Mouse (Mus musculus): ENCODE data around the gene Socs7. TPM values are rescaled to one million over a fixed set of nuclear protein-coding genes. Genes with fewer than 3 reads are reported as not detected.

Gene Socs7
- polyA plus RNA-seq, 1 experiment from 2014 or later = 10.6 TPM

DNA sequence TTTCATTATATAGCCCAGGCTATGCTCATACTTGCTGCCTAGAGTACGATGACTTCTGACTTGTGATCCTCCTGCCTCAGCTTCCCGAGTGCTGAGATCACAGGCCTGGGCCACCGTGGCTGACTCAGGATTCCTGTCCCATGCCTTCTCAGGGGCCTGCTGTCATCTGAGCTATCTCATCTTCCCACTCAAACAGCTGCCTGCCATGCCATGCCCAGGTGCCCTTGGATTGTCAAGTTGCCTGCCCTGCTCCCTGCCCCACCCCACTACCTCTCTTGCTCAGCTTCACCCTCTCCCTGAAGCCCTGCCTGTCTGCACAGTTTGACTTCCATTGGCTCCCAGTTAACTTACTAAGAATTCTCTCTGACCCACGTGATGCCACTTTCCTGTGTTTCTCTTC is 48.6 kb downstream of the Socs7 start:
- no peaks in the 10 kb centered on the region for H3K9me3 ChIP-seq
- H3K27me3 ChIP-seq = no peaks in the 10 kb centered on the region; the same call in 1 of the 2 replicates
- no peaks in the 10 kb centered on the region for H3K36me3 ChIP-seq
- H3K27ac ChIP-seq (replicated peaks) = no peak overlapping the region
- no peak overlapping the region for H3K4me2 ChIP-seq (replicated peaks)
- H3K4me3 ChIP-seq = no peak overlapping the region
- H3K4me1 ChIP-seq = peaks cover 25% of the 10 kb centered on the region
- H3K9ac ChIP-seq (replicated peaks) = no peak overlapping the region
- no peak for ATAC-seq (replicated peaks)
- 87% methylated on average over 4 of the region's 4 CpGs for WGBS

DNA sequence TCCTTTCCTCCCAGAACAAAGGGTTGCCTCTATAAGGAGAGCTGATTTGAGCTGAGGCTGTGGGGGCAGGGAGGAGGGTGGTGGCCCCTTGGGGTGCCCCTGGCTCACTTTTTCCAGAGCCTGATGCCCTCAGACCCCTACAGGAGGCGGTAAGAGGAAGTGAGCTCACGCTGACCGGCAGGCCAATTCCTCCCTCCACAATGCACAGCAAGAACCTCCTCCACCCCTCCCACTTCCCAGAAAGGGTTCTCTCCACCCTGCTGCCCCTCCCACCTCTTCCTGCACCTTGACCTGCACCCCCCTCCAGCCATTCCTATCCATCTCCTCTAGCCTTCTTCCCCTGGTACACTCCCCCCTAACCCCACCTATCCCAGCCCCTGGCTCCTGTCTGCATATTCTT is 49.8 kb downstream of the Socs7 start:
- H3K27ac ChIP-seq (replicated peaks) = no peak overlapping the region
- no peaks in the 10 kb centered on the region for H3K9me3 ChIP-seq
- no peak for ATAC-seq (replicated peaks)
- WGBS = 33% methylated on average over 3 of the region's 3 CpGs
- H3K4me1 ChIP-seq = peaks cover 15% of the 10 kb centered on the region
- H3K27me3 ChIP-seq = no peaks in the 10 kb centered on the region
- H3K4me2 ChIP-seq (replicated peaks) = no peak overlapping the region
- no peak overlapping the region for H3K9ac ChIP-seq (replicated peaks)
- no peak overlapping the region for H3K4me3 ChIP-seq
- H3K36me3 ChIP-seq = no peaks in the 10 kb centered on the region

DNA sequence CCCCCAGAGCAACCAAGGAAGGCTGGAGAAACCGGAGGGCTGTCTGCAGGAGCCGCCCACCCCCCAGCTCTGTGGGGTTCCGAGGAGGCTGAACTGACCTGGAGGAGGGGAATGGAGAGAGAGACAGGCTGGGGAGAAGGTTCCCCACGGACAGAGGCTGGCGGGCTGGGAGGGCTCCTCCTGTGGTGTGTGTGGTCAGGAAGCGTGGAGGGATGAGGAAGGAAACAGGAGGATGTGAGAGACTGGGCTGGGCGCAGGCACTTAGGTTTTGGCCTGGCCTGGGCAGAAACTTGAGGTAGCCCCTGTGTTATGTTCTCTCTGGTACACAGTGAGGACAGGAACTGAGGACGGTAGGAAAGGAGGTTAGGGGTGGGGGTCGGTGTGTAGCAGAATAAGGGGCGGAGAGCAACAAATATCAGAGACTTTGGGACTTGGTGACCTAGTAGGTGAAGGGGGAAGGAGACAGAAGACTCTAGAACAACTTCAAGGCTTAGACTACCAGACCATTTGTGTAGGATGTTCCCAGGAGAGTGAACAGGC is 50.5 kb downstream of the Socs7 start:
- Histone ChIP-seq H3K36me3 (no peaks in the 10 kb centered on the region), H3K4me2 (replicated peaks) (no peak overlapping the region), H3K9me3 (no peaks in the 10 kb centered on the region), H3K4me1 (peaks cover 13% of the 10 kb centered on the region), H3K27ac (replicated peaks) (no peak overlapping the region), H3K4me3 (no peak overlapping the region), H3K27me3 (no peaks in the 10 kb centered on the region), H3K9ac (replicated peaks) (no peak overlapping the region)
- 46% methylated on average over 10 of the region's 10 CpGs for WGBS
- no peak for ATAC-seq (replicated peaks)

DNA sequence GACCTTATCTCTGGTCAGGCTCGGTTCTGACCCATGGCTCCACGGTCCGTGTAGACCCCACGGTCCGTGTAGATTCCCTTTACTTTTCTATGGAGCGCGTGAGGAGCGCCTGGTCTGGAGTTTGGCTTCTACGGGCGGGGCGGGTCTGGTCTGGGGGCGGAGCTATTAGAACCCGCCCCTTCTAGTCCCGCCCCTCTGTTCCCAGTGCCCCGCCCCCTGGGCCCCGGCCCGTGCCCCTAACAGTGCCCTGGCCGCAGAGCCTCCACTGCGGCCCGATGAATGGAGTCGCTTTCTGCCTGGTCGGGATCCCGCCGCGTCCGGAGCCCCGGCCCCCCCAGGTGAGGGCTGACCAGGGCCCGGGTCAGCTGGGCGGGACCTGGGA is 53.0 kb downstream of the Socs7 start, which contains the start of gene Arhgap23:
Arhgap23 (plus strand) TSS at position 204 of the 382 bp plus-strand sequence.
- Histone ChIP-seq H3K36me3 (no peaks in the 10 kb centered on the region), H3K27ac (replicated peaks) (no peak within 1 kb of the TSS), H3K4me3 (peak within 1 kb of the TSS; percentile 36), H3K4me1 (peaks cover 10% of the 10 kb centered on the region), H3K4me2 (replicated peaks) (peak within 1 kb of the TSS; percentile 44), H3K9me3 (no peaks in the 10 kb centered on the region), H3K27me3 (no peaks in the 10 kb centered on the region), H3K9ac (replicated peaks) (peak within 1 kb of the TSS; percentile 39)
- ATAC-seq (replicated peaks) = peak; percentile 65
- under 1% methylated on average over 29 of the region's 29 CpGs for WGBS

DNA sequence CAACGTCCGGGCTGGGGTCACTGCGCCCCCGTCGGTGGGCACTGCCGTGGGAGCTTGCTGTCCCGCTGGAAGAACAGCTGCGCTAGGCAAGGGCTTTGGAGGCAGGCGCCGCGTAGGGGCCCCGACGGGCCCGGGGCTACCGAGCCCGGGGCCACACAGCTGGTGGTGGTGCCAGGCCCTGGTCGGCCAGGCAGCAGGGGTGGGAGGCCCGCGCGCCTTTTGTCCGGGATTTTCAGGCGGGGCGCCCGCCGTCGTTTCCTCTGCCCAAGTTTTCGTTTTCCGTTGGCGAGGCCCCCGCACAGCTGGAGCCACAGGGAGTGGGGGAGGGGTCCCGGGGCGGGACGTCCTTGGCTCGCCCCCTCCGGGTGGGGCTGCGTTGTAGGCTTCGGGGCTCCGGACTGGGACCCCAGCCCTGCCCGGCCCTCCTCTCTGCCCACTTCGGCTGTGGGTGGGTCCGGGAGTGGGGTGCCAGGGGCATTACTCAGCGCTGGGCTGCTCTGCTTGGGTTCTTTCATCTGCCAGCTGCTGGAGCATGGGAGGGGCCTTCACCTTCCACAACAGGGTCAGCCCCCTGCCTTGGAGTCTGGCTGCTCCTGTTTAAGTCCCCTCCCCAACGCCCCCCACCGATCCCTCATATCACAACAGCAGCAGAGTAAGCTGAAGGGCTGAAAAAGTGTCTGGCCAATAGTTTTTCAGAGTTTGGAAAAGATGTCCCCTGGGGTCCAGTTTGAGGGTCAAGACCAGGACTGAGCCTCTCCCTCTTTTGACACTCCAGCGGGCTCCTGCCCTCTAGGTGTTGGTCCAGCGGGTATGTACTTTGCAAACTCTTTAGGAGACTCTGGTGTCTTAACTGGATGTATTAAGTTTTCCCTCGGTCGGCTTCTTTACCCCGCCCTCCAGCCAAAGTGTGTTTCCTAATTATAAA is 53.6 kb downstream of the Socs7 start:
- peak; percentile 32; the same call in 1 of the 2 replicates for ATAC-seq (replicated peaks)
- 4% methylated on average over 49 of the region's 49 CpGs for WGBS
- H3K27ac ChIP-seq (replicated peaks) = no peak overlapping the region

DNA sequence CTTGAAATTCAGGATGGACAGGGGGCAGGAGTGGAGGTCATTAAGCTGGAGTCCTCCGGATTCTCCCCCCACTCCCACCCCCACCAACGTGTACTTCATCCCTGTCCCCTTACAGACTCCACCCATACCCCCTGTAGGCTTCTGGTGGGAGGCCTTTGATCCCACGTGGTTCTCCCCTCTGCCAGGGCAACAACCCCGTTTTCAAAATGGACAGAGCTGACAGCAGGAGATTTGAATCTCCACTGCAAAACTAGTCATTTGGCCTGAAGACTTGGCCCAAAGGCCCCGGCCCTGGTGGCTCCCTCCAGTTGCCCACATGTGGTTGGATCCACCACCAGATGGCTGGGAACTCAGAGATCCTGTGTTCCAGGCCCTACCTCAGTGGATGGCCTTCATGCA is 54.3 kb downstream of the Socs7 start:
- 6% methylated on average over 5 of the region's 5 CpGs for WGBS
- no peak overlapping the region for H3K4me3 ChIP-seq
- no peaks in the 10 kb centered on the region for H3K36me3 ChIP-seq
- H3K9me3 ChIP-seq = no peaks in the 10 kb centered on the region
- ATAC-seq (replicated peaks) = no peak
- no peak overlapping the region for H3K27ac ChIP-seq (replicated peaks)
- no peak overlapping the region for H3K9ac ChIP-seq (replicated peaks)
- H3K4me1 ChIP-seq = peaks cover 10% of the 10 kb centered on the region
- no peak overlapping the region for H3K4me2 ChIP-seq (replicated peaks)
- no peaks in the 10 kb centered on the region for H3K27me3 ChIP-seq

More for the DNA sequence above, 53.6 kb downstream of the Socs7 start:
- Histone ChIP-seq H3K4me3 (peak overlapping the region; percentile 36), H3K4me1 (peaks cover 10% of the 10 kb centered on the region), H3K36me3 (no peaks in the 10 kb centered on the region), H3K9ac (replicated peaks) (peak overlapping the region; percentile 39), H3K27me3 (no peaks in the 10 kb centered on the region), H3K9me3 (no peaks in the 10 kb centered on the region), H3K4me2 (replicated peaks) (peak overlapping the region; percentile 44)

DNA sequence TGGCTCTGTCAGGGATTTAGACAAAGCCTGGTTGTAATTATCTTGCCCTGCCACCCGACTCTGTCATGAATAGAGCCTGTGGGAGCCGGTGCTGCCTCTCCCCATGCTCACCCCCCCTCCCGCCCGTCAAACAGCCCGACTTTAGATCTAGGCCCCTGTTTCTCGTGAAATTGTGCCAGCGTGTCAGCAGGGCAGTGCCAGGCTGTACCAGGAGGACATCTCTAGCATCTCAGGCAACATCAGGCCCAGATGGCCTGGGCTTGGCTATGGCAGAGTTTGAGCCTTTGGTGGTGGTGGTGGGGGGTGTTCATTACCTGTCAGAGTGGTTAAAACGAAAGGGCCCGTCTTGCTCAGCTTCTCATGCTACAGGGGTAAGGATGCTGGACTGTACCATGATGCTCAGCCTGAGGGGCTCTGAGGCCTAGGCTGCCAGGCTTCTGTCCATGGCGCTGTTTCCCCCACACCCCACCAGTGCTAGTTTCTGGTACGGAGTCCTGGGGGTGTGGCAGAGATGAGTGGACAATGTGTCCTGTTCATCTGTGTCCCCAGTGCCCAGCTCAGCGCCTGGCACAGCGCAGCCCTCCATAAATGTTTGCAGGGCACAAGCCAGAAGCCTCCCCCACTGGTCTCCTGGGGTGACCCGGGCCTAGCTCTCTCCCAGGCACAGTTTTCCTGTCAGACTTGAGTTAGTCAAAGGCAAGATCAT is 56.6 kb downstream of the Socs7 start:
- Histone ChIP-seq H3K9ac (replicated peaks) (no peak overlapping the region), H3K9me3 (no peaks in the 10 kb centered on the region), H3K36me3 (no peaks in the 10 kb centered on the region), H3K27ac (replicated peaks) (no peak overlapping the region), H3K27me3 (no peaks in the 10 kb centered on the region), H3K4me2 (replicated peaks) (no peak overlapping the region), H3K4me3 (no peak overlapping the region), H3K4me1 (peaks cover 10% of the 10 kb centered on the region)
- no peak for ATAC-seq (replicated peaks)
- 58% methylated on average over 14 of the region's 14 CpGs for WGBS

DNA sequence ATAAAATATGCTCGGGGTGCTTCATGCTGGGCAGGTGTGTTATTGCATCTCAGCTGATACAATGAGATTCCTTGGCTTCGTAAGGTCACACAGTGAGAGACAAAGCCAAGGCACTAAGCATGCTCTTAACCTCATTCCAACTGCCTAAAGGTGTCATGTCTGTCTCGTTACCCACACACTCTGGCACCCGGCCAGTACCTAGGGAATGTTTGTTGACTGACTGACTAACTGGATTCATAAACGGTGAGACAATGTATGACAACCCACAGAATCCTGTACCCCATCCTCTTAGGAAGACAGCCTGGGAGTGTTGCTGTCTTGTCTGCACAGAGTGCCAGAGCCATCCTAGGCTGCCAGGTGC is 57.2 kb downstream of the Socs7 start:
- Histone ChIP-seq H3K9me3 (no peaks in the 10 kb centered on the region), H3K4me2 (replicated peaks) (no peak overlapping the region), H3K9ac (replicated peaks) (no peak overlapping the region), H3K27me3 (no peaks in the 10 kb centered on the region), H3K36me3 (no peaks in the 10 kb centered on the region), H3K27ac (replicated peaks) (no peak overlapping the region), H3K4me3 (no peak overlapping the region), H3K4me1 (peaks cover 10% of the 10 kb centered on the region)
- ATAC-seq (replicated peaks) = no peak
- WGBS = 58% methylated on average over 5 of the region's 5 CpGs

DNA sequence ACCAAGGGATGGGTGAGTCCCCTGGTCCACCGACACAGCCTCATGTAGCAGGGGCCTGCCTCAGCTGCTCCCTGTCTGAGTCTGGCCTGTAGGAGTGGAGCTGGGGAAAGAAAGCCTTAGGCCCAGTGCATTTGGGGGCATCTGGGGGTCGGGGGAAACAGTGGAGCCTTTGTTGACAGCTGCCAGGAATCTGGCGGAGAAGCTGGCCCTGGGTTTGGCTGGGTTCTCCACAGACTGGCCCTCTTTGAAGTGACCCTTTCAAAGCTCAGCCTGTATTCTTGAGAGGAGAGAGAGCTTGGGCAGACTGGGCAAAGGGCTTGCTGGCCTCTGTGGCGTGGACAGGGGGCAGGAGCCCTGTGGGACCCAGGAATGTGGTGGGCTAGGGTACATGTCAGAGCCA is 60.2 kb downstream of the Socs7 start:
- ATAC-seq (replicated peaks) = no peak
- no peak overlapping the region for H3K4me2 ChIP-seq (replicated peaks)
- H3K9ac ChIP-seq (replicated peaks) = no peak overlapping the region
- WGBS = 36% methylated on average over 4 of the region's 4 CpGs
- H3K9me3 ChIP-seq = no peaks in the 10 kb centered on the region
- no peaks in the 10 kb centered on the region for H3K4me1 ChIP-seq
- no peaks in the 10 kb centered on the region for H3K36me3 ChIP-seq
- H3K4me3 ChIP-seq = no peak overlapping the region
- H3K27ac ChIP-seq (replicated peaks) = peak overlapping the region; percentile 1; the same call in 1 of the 2 replicates
- no peaks in the 10 kb centered on the region for H3K27me3 ChIP-seq

DNA sequence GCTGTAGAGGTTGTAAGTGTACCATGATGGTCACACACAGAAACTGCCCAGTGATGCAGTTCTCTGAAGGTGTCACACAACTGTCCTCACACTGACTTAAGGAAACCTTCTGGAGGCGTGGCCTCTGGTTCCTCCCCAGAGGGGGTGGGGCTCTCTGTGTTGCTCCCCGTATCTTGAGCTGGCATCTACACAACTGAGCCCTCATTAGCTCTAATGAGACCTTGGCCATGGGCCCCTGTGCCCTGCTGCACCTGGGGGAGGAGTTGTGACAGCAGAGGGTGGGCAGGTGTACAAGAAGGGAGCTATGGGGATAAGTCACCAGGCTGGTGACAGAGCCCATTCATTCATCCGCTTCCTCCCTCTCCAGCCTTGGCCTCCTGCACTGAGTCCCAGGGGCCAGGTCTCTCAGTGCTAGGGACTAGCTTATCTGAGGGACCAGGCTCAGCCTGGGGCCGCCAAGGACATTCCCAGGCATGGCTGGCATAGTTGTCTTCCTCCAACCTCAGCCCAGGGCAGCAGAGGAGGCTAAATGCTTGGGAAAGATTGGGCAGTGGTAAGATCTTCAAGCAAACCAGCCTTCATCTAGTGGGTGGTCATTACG is 61.8 kb downstream of the Socs7 start:
- Histone ChIP-seq H3K27ac (replicated peaks) (no peak overlapping the region), H3K36me3 (no peaks in the 10 kb centered on the region), H3K4me3 (no peak overlapping the region), H3K27me3 (no peaks in the 10 kb centered on the region), H3K9ac (replicated peaks) (no peak overlapping the region), H3K9me3 (no peaks in the 10 kb centered on the region), H3K4me2 (replicated peaks) (no peak overlapping the region), H3K4me1 (peaks cover 12% of the 10 kb centered on the region)
- WGBS = 49% methylated on average over 5 of the region's 5 CpGs
- no peak for ATAC-seq (replicated peaks)

DNA sequence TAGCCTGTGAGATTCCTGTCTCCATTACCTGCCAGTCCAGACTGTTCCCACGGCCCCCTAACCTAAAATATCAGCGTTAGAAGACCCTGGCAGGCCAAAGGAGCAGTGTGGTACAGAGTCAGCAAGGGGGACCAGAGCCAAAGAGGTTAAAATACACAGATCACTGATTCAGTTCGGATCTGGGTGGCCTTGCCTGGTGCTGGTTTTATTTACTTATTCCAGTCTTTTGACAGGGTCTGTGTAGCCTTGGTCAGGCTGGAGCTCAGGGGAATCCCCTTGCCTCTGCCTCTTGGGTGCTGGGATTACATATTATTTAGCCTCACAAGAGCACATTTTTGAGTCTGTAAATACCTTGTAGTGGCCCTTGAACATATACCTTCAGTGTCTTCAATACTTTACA is 62.5 kb downstream of the Socs7 start:
- no peaks in the 10 kb centered on the region for H3K9me3 ChIP-seq
- WGBS = 61% methylated on average over 3 of the region's 3 CpGs
- H3K4me3 ChIP-seq = no peak overlapping the region
- no peak overlapping the region for H3K4me2 ChIP-seq (replicated peaks)
- no peaks in the 10 kb centered on the region for H3K36me3 ChIP-seq
- no peak overlapping the region for H3K9ac ChIP-seq (replicated peaks)
- peaks cover 12% of the 10 kb centered on the region for H3K4me1 ChIP-seq
- no peak for ATAC-seq (replicated peaks)
- no peak overlapping the region for H3K27ac ChIP-seq (replicated peaks)
- no peaks in the 10 kb centered on the region for H3K27me3 ChIP-seq
